Mouse (Mus musculus) gastrocnemius, adult 18-20 months (tissue): ENCODE results near the gene Nfic. TPM values are rescaled to one million over a fixed set of nuclear protein-coding genes. Genes with fewer than 3 reads are reported as not detected.

Experiments used
- DNase-seq: peaks from one replicate; pipeline ENCODE4 v3.0.0; 2021; ENCODE audit warnings: low spot score
- total RNA-seq, 2 experiments: library from RNA; stranded (reverse); gene quantifications; 2 replicates each; pipeline ENCODE4 v1.2.3; 2021

Gene Nfic
- total RNA-seq, 2 experiments from 2014 or later: 232 to 244 TPM

- DNase-seq: no peak
Measured at GRCm38 (mm10) chr10:81431526-81432168, 23.8 kb downstream of the Nfic start.

GRCm38 (mm10) chr10:81430831-81431525 is 24.5 kb downstream of the Nfic start:
- no peak for DNase-seq

- DNase-seq: peak; percentile 84
Measured at GRCm38 (mm10) chr10:81430141-81430830, 25.1 kb downstream of the Nfic start.

GRCm38 (mm10) chr10:81429605-81430061 is 25.8 kb downstream of the Nfic start:
- peak; percentile 87 for DNase-seq

GRCm38 (mm10) chr10:81429092-81429491 is 26.3 kb downstream of the Nfic start:
- DNase-seq: no peak

GRCm38 (mm10) chr10:81428507-81428870 is 26.9 kb downstream of the Nfic start:
- no peak for DNase-seq

GRCm38 (mm10) chr10:81427804-81428506 is 27.5 kb downstream of the Nfic start:
- DNase-seq: no peak

GRCm38 (mm10) chr10:81427327-81427726 is 28.1 kb downstream of the Nfic start:
- DNase-seq: no peak

- peak; percentile 71 for DNase-seq
Measured at GRCm38 (mm10) chr10:81426897-81427296, 28.5 kb downstream of the Nfic start.

GRCm38 (mm10) chr10:81426081-81426671 is 29.3 kb downstream of the Nfic start:
- DNase-seq: peak; percentile 32

GRCm38 (mm10) chr10:81425236-81425850 is 30.1 kb downstream of the Nfic start:
- DNase-seq: peak; percentile 69

- DNase-seq: peak; percentile 88
Measured at GRCm38 (mm10) chr10:81424246-81425051, 31.0 kb downstream of the Nfic start.

- peak; percentile 7 for DNase-seq
Measured at GRCm38 (mm10) chr10:81423476-81424245, 31.8 kb downstream of the Nfic start.

- DNase-seq: no peak
Measured at GRCm38 (mm10) chr10:81422661-81423217, 32.7 kb downstream of the Nfic start.

- peak; percentile 61 for DNase-seq
Measured at GRCm38 (mm10) chr10:81422191-81422590, 33.2 kb downstream of the Nfic start.

- peak; percentile 85 for DNase-seq
Measured at GRCm38 (mm10) chr10:81421797-81422100, 33.7 kb downstream of the Nfic start.

GRCm38 (mm10) chr10:81421041-81421796 is 34.2 kb downstream of the Nfic start:
- DNase-seq: no peak

- peak; percentile 31 for DNase-seq
Measured at GRCm38 (mm10) chr10:81420191-81420767, 35.2 kb downstream of the Nfic start.
